Mouse (Mus musculus): ENCODE measurements around the gene Gm26558.

DNA sequence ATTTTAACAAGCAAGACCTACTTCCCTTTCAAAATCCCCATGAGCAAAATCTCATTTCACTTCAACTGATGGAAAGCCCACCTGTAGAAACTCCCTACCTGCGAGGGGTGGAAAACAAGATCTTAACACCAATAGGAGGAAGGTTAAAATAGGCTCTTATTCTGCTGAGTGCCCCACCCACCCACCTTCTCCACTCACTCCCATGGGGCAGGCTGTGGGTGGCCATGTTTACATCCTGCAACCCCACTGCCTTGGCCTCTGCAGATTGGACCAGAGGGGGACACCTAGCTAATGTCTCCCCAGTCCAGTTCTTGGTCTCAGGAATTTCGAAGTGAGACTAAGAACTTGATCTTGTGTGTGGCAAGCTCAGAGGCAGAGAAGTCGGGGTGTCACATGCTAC lies 32.0 kb downstream of the Gm26558 start:
- TF ChIP-seq POLR2A (IDR thresholded peaks at IDR 0.05; ENCODE audit: control insufficient read depth, extremely low read depth, insufficient read depth, low read length, poor library complexity): no peak
- TF ChIP-seq CTCF (IDR thresholded peaks at IDR 0.05; ENCODE audit: borderline replicate concordance, control insufficient read depth, extremely low read depth, insufficient read depth, low read length, poor library complexity): no peak
